Mouse (Mus musculus) CH12.LX (cell line): ENCODE measurements around the gene Ptges3l.

Experiments used
- CHD2 ChIP-seq: IDR thresholded peaks from 2 replicates; pipeline ENCODE4 v1.6.1; 2011; ENCODE audit warnings: low read length, improper control_type of control experiment
- CTCF ChIP-seq, 2 experiments: IDR thresholded peaks in 1 of 2; conservative IDR thresholded peaks in 1 of 2; 2 replicates each; pipeline ENCODE4 v1.5.1; 2011 to 2012; ENCODE audit warnings: low read depth in 2 of 2, low read length in 2 of 2, improper control_type of control experiment in 1 of 2, inconsistent platforms in 1 of 2, mild to moderate bottlenecking in 1 of 2, moderate library complexity in 1 of 2
- ELF1 ChIP-seq: IDR thresholded peaks from 2 replicates; pipeline ENCODE4 v1.6.1; 2014; ENCODE audit warnings: low read depth, mild to moderate bottlenecking, inconsistent platforms, low read length, improper control_type of control experiment
- EP300 ChIP-seq: IDR thresholded peaks from 2 replicates; pipeline ENCODE4 v1.6.1; 2011; ENCODE audit warnings: low read length, improper control_type of control experiment
- GABPA ChIP-seq: IDR thresholded peaks from 2 replicates; pipeline ENCODE4 v1.6.1; 2012; ENCODE audit warnings: low read depth, low read length, improper control_type of control experiment, inconsistent platforms; ENCODE audit not compliant: insufficient replicate concordance
- JUN ChIP-seq: IDR thresholded peaks from 2 replicates; pipeline ENCODE4 v1.6.1; 2011; ENCODE audit warnings: low read depth, mild to moderate bottlenecking, low read length, improper control_type of control experiment, moderate library complexity; ENCODE audit not compliant: insufficient read depth
- JUND ChIP-seq: conservative IDR thresholded peaks from 2 replicates; pipeline ENCODE4 v1.6.1; 2011; ENCODE audit warnings: low read depth, low read length, improper control_type of control experiment
- MAZ ChIP-seq: IDR thresholded peaks from 2 replicates; pipeline ENCODE4 v1.6.1; 2012; ENCODE audit warnings: low read depth, mild to moderate bottlenecking, inconsistent platforms, low read length, improper control_type of control experiment, moderate library complexity
- MEF2A ChIP-seq: IDR thresholded peaks from 2 replicates; pipeline ENCODE4 v1.6.1; 2014; ENCODE audit warnings: low read depth, mild to moderate bottlenecking, inconsistent platforms, low read length, improper control_type of control experiment, borderline replicate concordance
- MYC ChIP-seq: IDR thresholded peaks from 2 replicates; pipeline ENCODE4 v1.6.1; 2011; ENCODE audit warnings: low read depth, mild to moderate bottlenecking, improper control_type of control experiment, low read length
- POLR2A ChIP-seq: IDR thresholded peaks from 2 replicates; pipeline ENCODE4 v1.6.1; 2011; ENCODE audit warnings: low read depth, mild to moderate bottlenecking, improper control_type of control experiment, low read length
- RAD21 ChIP-seq: IDR thresholded peaks from 2 replicates; pipeline ENCODE4 v1.6.1; 2011; ENCODE audit warnings: low read depth, mild to moderate bottlenecking, low read length, improper control_type of control experiment, moderate library complexity
- USF2 ChIP-seq: conservative IDR thresholded peaks from 2 replicates; pipeline ENCODE4 v1.6.1; 2011; ENCODE audit warnings: low read depth, low read length, improper control_type of control experiment
- ZNF384 ChIP-seq: IDR thresholded peaks from 2 replicates; pipeline ENCODE4 v1.6.1; 2012; ENCODE audit warnings: low read depth, low read length, improper control_type of control experiment, inconsistent platforms

DNA sequence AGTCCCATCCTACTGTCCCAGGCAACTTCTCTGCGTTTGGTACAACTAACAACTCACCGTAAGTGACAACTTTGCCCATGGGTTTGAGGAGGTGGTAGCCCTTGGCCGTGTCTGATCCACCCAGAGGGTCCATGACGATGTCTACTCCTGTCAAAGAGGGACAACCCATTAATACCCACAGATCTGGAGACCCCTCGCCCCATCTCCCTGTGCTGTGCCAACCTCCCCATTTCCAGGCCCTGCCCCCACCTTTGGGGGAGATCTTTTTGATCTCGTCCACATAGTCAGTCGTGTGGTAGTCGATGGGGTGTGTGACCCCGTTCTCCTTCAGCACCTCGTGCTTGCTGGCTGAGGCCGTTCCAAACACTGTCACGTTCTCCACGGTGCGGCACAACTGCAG lies 37.0 kb upstream of the Ptges3l start:
- TF ChIP-seq POLR2A (no peak), USF2 (no peak), GABPA (no peak), EP300 (no peak), MAZ (no peak), ELF1 (no peak), MYC (no peak), CTCF (conservative IDR thresholded peaks at IDR 0.05 in 1 of 2, IDR thresholded peaks at IDR 0.05 in 1 of 2; ENCODE audit: low read depth in 2 of 2, low read length in 2 of 2) (no peak), JUND (no peak), JUN (no peak), MEF2A (no peak), CHD2 (no peak), ZNF384 (no peak), RAD21 (no peak)
